Mouse (Mus musculus) neutrophil, adult 5-6 weeks (primary cell): ENCODE measurements around the gene Lsm3. TPM values are rescaled to one million over a fixed set of nuclear protein-coding genes. Genes with fewer than 3 reads are reported as not detected.

Experiments
- ATAC-seq: fragments of 151-379, 151-347 bp; 2 replicates; pipeline ENCODE4 v1.8.0; 2017; ENCODE audit warnings: mild to moderate bottlenecking, moderate TSS enrichment; ENCODE audit not compliant: insufficient number of reproducible peaks, poor library complexity, low FRiP score, severe bottlenecking; ENCODE audit errors: extremely low read depth
- total RNA-seq: library from RNA; stranded (forward); fragments of 200-1000 nt; gene quantifications from 2 replicates; pipeline ENCODE4 v1.2.3, GENCODE M21; 2017

The Lsm3 gene
- total RNA-seq, 1 experiment from 2014 or later = 61.2 TPM

DNA sequence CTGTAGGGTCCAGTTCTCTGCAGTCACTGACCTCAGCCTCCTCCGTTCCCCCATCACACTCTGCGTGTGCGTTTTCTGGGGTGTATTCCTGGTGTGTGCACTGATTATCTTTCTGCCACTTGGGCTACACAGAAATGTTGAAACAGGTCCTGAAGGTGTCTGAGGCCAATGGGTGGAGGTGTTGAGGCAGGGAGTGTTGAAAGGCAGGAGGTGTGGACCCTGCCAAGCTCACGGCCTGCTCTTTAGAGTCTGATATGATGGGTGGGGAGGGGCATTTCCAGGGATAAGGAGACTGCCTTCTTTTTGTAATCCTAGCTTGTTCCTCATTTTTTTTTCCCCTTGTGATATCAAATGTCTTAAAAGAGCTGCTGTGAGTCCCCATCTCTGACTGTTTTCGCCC is 27.3 kb downstream of the Lsm3 start:
- no peak for ATAC-seq

DNA sequence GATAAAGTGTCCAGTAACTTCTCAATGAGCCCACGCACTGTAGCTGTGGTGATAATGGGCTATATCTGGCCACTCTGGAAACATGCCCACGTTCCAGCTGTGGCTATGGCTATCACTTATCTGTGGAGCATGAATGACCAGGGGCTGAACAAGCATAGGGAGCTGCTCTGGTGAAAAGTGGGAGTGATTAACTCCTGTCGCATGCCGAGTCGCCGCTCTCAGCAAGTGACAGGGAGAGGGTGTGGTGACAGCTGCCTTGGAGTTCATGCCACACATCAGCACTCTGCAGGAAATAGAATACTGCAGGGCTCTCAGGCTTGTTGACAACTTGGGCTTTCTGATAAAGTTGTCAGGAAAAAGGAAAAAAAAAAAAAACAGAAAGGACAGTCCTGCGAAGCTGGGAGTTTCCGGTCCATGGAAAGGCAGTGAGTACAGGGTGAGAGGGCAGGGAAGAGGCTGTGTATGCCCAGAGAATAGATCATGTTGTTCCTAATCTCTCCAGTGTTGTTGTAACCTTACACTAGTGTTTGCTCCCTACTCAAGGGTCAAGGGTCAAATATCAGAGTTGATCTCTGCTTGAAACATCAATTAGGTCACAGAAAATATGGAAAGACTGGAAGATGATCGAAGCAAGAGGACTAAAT is 30.6 kb downstream of the Lsm3 start:
- ATAC-seq = no peak

DNA sequence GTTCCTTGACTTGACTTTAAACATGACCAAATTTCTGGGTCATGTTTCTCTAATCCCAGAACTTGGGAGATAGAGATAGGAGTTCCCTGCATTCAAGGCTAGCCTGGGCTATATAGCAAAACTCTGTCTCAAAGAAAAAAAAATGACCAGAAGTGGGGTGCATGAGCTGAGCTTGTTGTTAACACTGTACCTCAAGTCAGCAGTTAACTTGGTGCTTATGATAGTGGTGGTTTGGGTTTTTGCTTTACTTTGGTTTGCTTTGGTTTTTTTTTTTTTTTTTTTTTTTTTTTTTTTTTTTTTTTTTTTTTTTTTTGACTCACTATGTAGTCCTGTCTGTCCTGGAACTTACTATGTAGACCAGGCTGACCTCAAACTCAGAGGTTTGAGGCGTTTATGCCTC is 31.6 kb downstream of the Lsm3 start:
- ATAC-seq = no peak

DNA sequence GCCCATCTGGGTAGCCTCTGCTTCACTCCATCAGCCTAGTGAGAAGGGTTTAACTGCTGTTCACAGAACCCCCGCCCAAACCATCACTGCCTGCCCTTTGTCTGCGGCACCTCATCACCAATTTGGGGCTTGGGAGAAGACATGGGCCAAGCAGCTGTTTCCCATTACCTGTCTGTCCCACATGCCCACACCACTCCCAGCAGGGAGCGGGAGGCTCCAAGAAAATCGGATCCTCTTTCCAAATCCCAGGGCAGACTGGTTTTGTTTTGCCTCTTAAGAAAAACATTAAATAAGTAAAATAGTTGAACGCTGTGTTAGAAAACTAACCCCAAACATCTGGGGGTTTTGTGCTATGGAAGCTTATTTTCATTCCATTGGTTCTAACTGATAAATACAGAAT is 33.9 kb downstream of the Lsm3 start:
- no peak for ATAC-seq

DNA sequence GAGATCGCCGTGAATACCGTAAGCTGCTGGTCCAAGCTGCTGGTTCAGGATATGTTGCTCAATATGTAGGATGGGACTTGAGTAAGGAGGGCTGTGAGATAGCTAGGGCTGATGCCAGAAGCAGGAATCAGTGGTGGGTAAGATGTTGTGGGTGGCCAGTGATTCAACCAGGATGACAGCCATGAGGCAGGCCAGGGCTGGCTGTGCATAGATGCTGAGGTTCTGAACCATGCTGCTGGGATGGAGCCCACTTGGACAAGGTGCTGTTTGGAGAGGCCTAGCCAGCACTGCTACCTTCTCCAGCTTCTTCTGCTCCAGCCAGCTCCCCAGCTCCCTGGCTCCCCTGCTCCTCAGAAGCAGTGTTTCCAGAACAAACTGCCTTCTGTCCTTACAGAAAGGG is 35.9 kb downstream of the Lsm3 start:
- ATAC-seq = no peak

DNA sequence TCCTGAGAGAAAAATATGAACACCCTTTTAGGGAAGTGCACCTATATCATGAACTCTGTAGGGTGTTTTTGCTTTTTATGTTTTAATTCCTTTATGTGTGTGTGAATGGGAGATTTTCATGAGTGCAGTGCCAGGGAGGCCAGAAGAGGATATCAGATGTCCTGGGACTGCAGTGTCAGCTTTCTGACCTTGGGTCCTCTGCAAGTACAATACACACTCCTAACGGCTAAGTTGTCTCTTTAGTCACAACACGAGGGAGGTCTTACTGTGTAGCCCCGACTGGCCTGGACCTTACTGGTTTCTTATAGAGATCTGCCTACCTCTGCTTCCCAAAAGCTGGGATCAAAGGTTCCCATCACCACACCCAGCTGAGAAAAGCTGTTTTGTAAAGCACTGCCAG is 37.0 kb downstream of the Lsm3 start:
- ATAC-seq = no peak

DNA sequence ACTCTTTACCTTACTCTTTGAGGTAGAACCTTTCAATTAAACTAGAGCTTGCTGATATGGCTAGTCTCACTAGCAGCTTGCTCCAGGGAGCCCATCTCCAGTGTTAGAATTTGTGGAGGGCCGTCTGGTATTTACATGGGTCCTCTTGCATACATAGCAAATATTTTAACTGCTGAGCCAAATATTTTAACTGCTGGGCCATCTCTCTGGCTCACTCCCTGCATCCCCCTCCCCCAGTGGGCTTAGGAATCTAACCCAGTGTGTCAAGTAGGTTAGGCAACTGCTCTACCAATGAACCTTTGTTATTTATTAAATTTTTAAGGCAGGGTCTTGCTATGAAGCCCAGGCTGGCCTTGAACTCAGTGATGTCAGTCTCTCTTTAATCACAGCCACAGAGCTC is 42.8 kb downstream of the Lsm3 start:
- ATAC-seq = no peak

DNA sequence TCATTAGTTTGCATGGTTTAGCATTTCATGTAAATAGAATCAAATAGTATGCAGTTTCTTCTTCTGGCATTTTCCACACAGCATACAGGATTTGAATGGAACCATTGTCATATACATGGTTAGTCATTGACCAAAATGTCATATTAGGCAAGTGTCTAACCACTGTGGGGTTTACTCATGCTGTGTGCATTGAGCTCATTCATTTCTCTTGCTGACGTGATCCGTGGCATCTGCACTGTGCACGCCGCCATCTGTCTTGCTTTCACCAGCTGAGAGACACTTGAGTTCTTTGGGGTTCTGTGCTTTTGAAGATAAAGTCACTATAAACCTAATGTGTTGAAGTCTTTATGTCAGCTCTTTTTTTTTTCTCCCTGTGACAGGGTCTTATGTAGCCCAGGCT is 43.6 kb downstream of the Lsm3 start:
- ATAC-seq = no peak

DNA sequence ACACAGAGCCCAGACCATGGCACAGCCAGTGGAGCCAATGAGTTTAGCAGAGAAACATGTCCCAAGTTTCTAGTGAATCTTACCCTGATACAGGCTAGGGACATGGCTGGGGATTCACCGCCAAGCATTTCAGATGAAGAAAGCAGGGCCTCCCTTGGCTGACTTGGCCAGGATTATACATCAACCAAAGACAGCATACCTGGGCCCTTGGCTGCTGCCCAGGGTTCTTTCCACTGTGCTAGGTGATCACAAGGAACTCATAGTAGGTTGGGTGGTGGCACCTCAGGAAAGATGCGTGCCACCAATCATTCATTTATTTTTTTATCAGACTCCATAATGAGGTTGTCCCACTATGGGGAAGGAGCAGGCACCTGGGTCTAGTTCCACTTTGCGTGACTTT is 44.5 kb downstream of the Lsm3 start:
- no peak for ATAC-seq

DNA sequence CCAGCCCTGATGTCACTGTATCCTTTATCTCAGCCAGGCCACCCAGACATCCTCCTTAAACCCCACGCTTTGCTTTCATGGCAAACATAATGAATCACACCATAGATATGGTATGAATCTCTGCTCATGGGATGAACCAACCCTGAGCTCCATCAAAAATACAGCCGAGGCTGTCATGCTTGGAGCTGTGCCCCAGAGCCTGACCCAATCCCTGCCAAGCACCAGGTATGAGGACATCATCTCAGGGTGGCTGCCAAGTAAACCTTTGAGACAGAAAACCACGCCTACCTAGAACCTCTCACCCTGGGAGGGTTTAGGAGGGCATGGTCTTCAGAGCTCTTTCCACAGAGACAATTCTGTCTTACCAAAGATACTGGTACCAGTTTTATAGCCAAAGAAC is 47.3 kb downstream of the Lsm3 start:
- ATAC-seq = no peak

DNA sequence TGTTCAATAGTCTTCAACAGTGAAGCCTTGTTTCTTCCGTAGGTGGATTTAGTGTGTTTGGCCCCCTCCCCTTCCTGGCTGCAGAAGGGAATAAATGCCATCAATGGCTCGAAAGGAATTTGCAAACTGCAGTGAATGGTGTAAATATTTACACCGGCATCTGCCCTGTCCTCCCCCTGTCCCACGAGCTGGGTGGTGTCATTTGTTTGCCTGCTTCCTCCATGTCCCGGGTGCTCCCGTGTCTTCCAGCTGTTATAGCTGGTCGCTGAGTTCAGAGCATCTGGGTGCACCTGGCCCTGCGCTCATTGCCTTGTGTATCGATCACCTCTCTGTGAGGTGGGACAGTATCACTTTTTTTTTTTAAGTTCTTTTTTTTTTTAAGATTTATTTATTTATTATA is 50.7 kb downstream of the Lsm3 start:
- ATAC-seq = no peak

Other genes starting within 250 kb of the Lsm3 start
- not detected in 2 replicates for gene Wnt7a, start 104.6 kb upstream of the Lsm3 start, total RNA-seq
- 8.1 and 8.5 TPM in 2 replicates for gene Chchd4, start 42.4 kb upstream of the Lsm3 start, total RNA-seq
- gene Tmem43, start 42.2 kb upstream of the Lsm3 start, total RNA-seq = 167 and 199 TPM in 2 replicates
- gene Xpc, start within 50 bp of the Lsm3 start, total RNA-seq = 86.9 and 89.5 TPM in 2 replicates
- 143 and 169 TPM in 2 replicates for gene Slc6a6, start 168.1 kb downstream of the Lsm3 start, total RNA-seq